Mouse (Mus musculus) midbrain, embryonic 12.5 days (tissue): ENCODE data around the gene Ank3. TPM values are rescaled to one million over a fixed set of nuclear protein-coding genes. Genes with fewer than 3 reads are reported as not detected.
A peak's percentile ranks its signal among the peaks of the same experiment; 100 is the strongest.

ENCODE experiments used
- ATAC-seq: fragments of 200-750 bp; cut with Nextera tagmentation; 2 replicates; pipeline ENCODE4 v1.8.0; 2017; ENCODE audit warnings: low read depth, moderate TSS enrichment, moderate library complexity; ENCODE audit not compliant: low FRiP score
- H3K27ac ChIP-seq: fragments of 300-500 bp; sonication (generic); replicated peaks from 2 replicates; pipeline ENCODE4 v1.5.1; 2016; ENCODE audit warnings: mild to moderate bottlenecking
- H3K27me3 ChIP-seq: fragments of 300-500 bp; sonication (generic); 2 replicates; pipeline ENCODE4 v1.6.1; 2016; ENCODE audit warnings: mild to moderate bottlenecking
- H3K36me3 ChIP-seq: fragments of 300-500 bp; sonication (generic); 2 replicates; pipeline ENCODE4 v1.6.1; 2016
- H3K4me1 ChIP-seq: fragments of 300-500 bp; sonication (generic); 2 replicates; pipeline ENCODE4 v1.6.1; 2016
- H3K4me2 ChIP-seq: fragments of 300-500 bp; sonication (generic); replicated peaks from 2 replicates; pipeline ENCODE4 v1.6.1; 2016; ENCODE audit warnings: mild to moderate bottlenecking, moderate library complexity
- H3K4me3 ChIP-seq: fragments of 300-500 bp; sonication (generic); 2 replicates; pipeline ENCODE4 v1.5.1; 2016; ENCODE audit warnings: mild to moderate bottlenecking
- H3K9ac ChIP-seq: fragments of 300-500 bp; sonication (generic); replicated peaks from 2 replicates; pipeline ENCODE4 v1.6.1; 2016; ENCODE audit warnings: mild to moderate bottlenecking, moderate library complexity
- H3K9me3 ChIP-seq: fragments of 300-500 bp; sonication (generic); 2 replicates; pipeline ENCODE4 v1.6.1; 2016; ENCODE audit warnings: mild to moderate bottlenecking
- WGBS: fragments of 180-500 bp; shearing (Covaris S2); methylation state at CpG from one replicate; pipeline ENCODE4 v1.1.7; 2016; 5-methylcytosine and 5-hydroxymethylcytosine counted together
- polyA plus RNA-seq: library from polyadenylated mRNA; unstranded; fragments of >200 nt; fragmentation: Nextera tagmentation; extraction: Ambion mirVana; gene quantifications from 2 replicates; pipeline ENCODE4 v1.2.1, GENCODE M21; 2016

The Ank3 gene
- polyA plus RNA-seq, 1 experiment from 2014 or later = 86.9 TPM

GRCm38 (mm10) chr10:69667482-69667881 lies 268.9 kb downstream of the Ank3 start:
- no peak for ATAC-seq
- H3K27ac ChIP-seq = no peak overlapping the region
- H3K4me3 ChIP-seq = no peak overlapping the region
- no peaks in the 10 kb centered on the region; the same call in 1 of the 2 replicates for H3K4me1 ChIP-seq
- H3K9me3 ChIP-seq = no peaks in the 10 kb centered on the region
- no peak overlapping the region for H3K9ac ChIP-seq
- no peaks in the 10 kb centered on the region for H3K36me3 ChIP-seq
- WGBS = 77% methylated on average over 4 of the region's 4 CpGs
- H3K27me3 ChIP-seq = no peaks in the 10 kb centered on the region
- no peak overlapping the region for H3K4me2 ChIP-seq

- Histone ChIP-seq H3K27me3 (no peaks in the 10 kb centered on the region), H3K36me3 (no peaks in the 10 kb centered on the region), H3K9ac (no peak overlapping the region), H3K27ac (no peak overlapping the region), H3K4me3 (no peak overlapping the region), H3K4me1 (no peaks in the 10 kb centered on the region), H3K4me2 (no peak overlapping the region), H3K9me3 (no peaks in the 10 kb centered on the region)
- no peak for ATAC-seq
- WGBS = 58% methylated on average over 1 of the region's 1 CpGs
Observed at GRCm38 (mm10) chr10:69670496-69670895, 271.9 kb downstream of the Ank3 start.

- no peak overlapping the region for H3K27ac ChIP-seq
- H3K36me3 ChIP-seq = no peaks in the 10 kb centered on the region
- 87% methylated on average over 2 of the region's 2 CpGs for WGBS
- H3K4me3 ChIP-seq = no peak overlapping the region
- no peak for ATAC-seq
- no peaks in the 10 kb centered on the region for H3K27me3 ChIP-seq
- no peak overlapping the region for H3K9ac ChIP-seq
- no peak overlapping the region for H3K4me2 ChIP-seq
- no peaks in the 10 kb centered on the region for H3K9me3 ChIP-seq
- no peaks in the 10 kb centered on the region for H3K4me1 ChIP-seq
Observed at GRCm38 (mm10) chr10:69670959-69671358, 272.4 kb downstream of the Ank3 start.

- Histone ChIP-seq H3K27ac (no peak overlapping the region), H3K4me1 (no peaks in the 10 kb centered on the region), H3K4me3 (no peak overlapping the region), H3K4me2 (no peak overlapping the region), H3K36me3 (no peaks in the 10 kb centered on the region), H3K27me3 (no peaks in the 10 kb centered on the region), H3K9ac (no peak overlapping the region), H3K9me3 (no peaks in the 10 kb centered on the region)
- no peak for ATAC-seq
- WGBS = 87% methylated on average over 3 of the region's 3 CpGs
Observed at GRCm38 (mm10) chr10:69671505-69671904, 272.9 kb downstream of the Ank3 start.

- Histone ChIP-seq H3K4me3 (no peak overlapping the region), H3K27ac (no peak overlapping the region), H3K9me3 (no peaks in the 10 kb centered on the region), H3K4me1 (no peaks in the 10 kb centered on the region), H3K27me3 (no peaks in the 10 kb centered on the region), H3K36me3 (no peaks in the 10 kb centered on the region), H3K9ac (no peak overlapping the region), H3K4me2 (no peak overlapping the region)
- ATAC-seq = no peak
Observed at GRCm38 (mm10) chr10:69672545-69672944, 274.0 kb downstream of the Ank3 start.

GRCm38 (mm10) chr10:69678230-69678629 lies 279.7 kb downstream of the Ank3 start:
- peaks cover 3% of the 10 kb centered on the region; the same call in 1 of the 2 replicates for H3K4me1 ChIP-seq
- peak; percentile 71 for ATAC-seq
- WGBS = 56% methylated on average over 15 of the region's 15 CpGs
- H3K9me3 ChIP-seq = no peaks in the 10 kb centered on the region
- H3K4me2 ChIP-seq = no peak overlapping the region
- H3K27me3 ChIP-seq = no peaks in the 10 kb centered on the region
- H3K36me3 ChIP-seq = no peaks in the 10 kb centered on the region
- H3K9ac ChIP-seq = no peak overlapping the region
- H3K4me3 ChIP-seq = no peak overlapping the region
- peak overlapping the region; percentile 39; the same call in 1 of the 2 replicates for H3K27ac ChIP-seq

GRCm38 (mm10) chr10:69686336-69686735 lies 287.8 kb downstream of the Ank3 start:
- Histone ChIP-seq H3K9ac (no peak overlapping the region), H3K27ac (no peak overlapping the region), H3K4me1 (peaks cover 13% of the 10 kb centered on the region), H3K4me3 (no peak overlapping the region), H3K9me3 (no peaks in the 10 kb centered on the region), H3K4me2 (no peak overlapping the region), H3K36me3 (no peaks in the 10 kb centered on the region), H3K27me3 (no peaks in the 10 kb centered on the region)
- 100% methylated on average over 1 of the region's 1 CpGs for WGBS
- ATAC-seq = no peak

GRCm38 (mm10) chr10:69689096-69689495 lies 290.5 kb downstream of the Ank3 start:
- Histone ChIP-seq H3K27me3 (no peaks in the 10 kb centered on the region), H3K9me3 (no peaks in the 10 kb centered on the region), H3K4me2 (no peak overlapping the region), H3K9ac (no peak overlapping the region), H3K36me3 (no peaks in the 10 kb centered on the region), H3K4me1 (peaks cover 13% of the 10 kb centered on the region), H3K4me3 (no peak overlapping the region), H3K27ac (no peak overlapping the region)
- WGBS = 91% methylated on average over 12 of the region's 12 CpGs
- ATAC-seq = no peak

- ATAC-seq = peak; percentile 74
- Histone ChIP-seq H3K27me3 (no peaks in the 10 kb centered on the region), H3K9ac (no peak overlapping the region; the same call in 1 of the 2 replicates), H3K27ac (peak overlapping the region; percentile 79), H3K36me3 (no peaks in the 10 kb centered on the region), H3K4me1 (peaks cover 13% of the 10 kb centered on the region), H3K9me3 (no peaks in the 10 kb centered on the region), H3K4me3 (peak overlapping the region; percentile 23), H3K4me2 (peak overlapping the region; percentile 48)
- 6% methylated on average over 12 of the region's 12 CpGs for WGBS
Observed at GRCm38 (mm10) chr10:69690131-69690960, 291.8 kb downstream of the Ank3 start.

GRCm38 (mm10) chr10:69690961-69691451 lies 292.4 kb downstream of the Ank3 start:
- ATAC-seq = peak; percentile 48; the same call in 1 of the 2 replicates
- H3K9ac ChIP-seq = no peak overlapping the region
- H3K9me3 ChIP-seq = no peaks in the 10 kb centered on the region
- WGBS = 13% methylated on average over 6 of the region's 6 CpGs
- H3K27me3 ChIP-seq = no peaks in the 10 kb centered on the region
- H3K4me2 ChIP-seq = peak overlapping the region; percentile 48
- H3K4me1 ChIP-seq = peaks cover 16% of the 10 kb centered on the region
- H3K4me3 ChIP-seq = peak overlapping the region; percentile 23
- peak overlapping the region; percentile 79 for H3K27ac ChIP-seq
- H3K36me3 ChIP-seq = no peaks in the 10 kb centered on the region

- H3K9ac ChIP-seq = no peak overlapping the region
- H3K4me1 ChIP-seq = peaks cover 8% of the 10 kb centered on the region
- H3K4me3 ChIP-seq = no peak overlapping the region
- H3K27ac ChIP-seq = 0 out of 2 replicates have a peak overlapping the region, but pooled peaks have one; percentile 35
- no peaks in the 10 kb centered on the region for H3K9me3 ChIP-seq
- WGBS = 72% methylated on average over 9 of the region's 9 CpGs
- H3K36me3 ChIP-seq = no peaks in the 10 kb centered on the region
- no peak overlapping the region for H3K4me2 ChIP-seq
- no peak for ATAC-seq
- no peaks in the 10 kb centered on the region for H3K27me3 ChIP-seq
Observed at GRCm38 (mm10) chr10:69696019-69696418, 297.4 kb downstream of the Ank3 start.

GRCm38 (mm10) chr10:69698699-69699098 lies 300.1 kb downstream of the Ank3 start:
- Histone ChIP-seq H3K4me2 (no peak overlapping the region), H3K36me3 (no peaks in the 10 kb centered on the region), H3K27ac (no peak overlapping the region), H3K27me3 (no peaks in the 10 kb centered on the region), H3K4me1 (peaks cover 11% of the 10 kb centered on the region; the same call in 1 of the 2 replicates), H3K9me3 (no peaks in the 10 kb centered on the region), H3K9ac (no peak overlapping the region), H3K4me3 (no peak overlapping the region)
- 81% methylated on average over 1 of the region's 1 CpGs for WGBS
- no peak for ATAC-seq
